Mouse (Mus musculus) G1E (cell line): ENCODE data around the gene Ccdc85c.

ENCODE experiments used
- CTCF ChIP-seq: IDR thresholded peaks from 2 replicates; pipeline ENCODE4 v1.5.1; 2012; ENCODE audit warnings: low read depth, low read length, inconsistent platforms, mixed read lengths
- GATA1 ChIP-seq: IDR thresholded peaks from 2 replicates; pipeline ENCODE4 v1.6.1; 2012; ENCODE audit warnings: borderline replicate concordance, low read length, inconsistent platforms, mixed read lengths
- GATA2 ChIP-seq: IDR thresholded peaks from 2 replicates; pipeline ENCODE4 v1.6.1; 2012; ENCODE audit warnings: low read depth, low read length, inconsistent platforms, borderline replicate concordance
- TAL1 ChIP-seq: conservative IDR thresholded peaks from 2 replicates; pipeline ENCODE4 v1.6.1; 2012; ENCODE audit warnings: low read depth, low read length, inconsistent platforms, mixed read lengths

DNA sequence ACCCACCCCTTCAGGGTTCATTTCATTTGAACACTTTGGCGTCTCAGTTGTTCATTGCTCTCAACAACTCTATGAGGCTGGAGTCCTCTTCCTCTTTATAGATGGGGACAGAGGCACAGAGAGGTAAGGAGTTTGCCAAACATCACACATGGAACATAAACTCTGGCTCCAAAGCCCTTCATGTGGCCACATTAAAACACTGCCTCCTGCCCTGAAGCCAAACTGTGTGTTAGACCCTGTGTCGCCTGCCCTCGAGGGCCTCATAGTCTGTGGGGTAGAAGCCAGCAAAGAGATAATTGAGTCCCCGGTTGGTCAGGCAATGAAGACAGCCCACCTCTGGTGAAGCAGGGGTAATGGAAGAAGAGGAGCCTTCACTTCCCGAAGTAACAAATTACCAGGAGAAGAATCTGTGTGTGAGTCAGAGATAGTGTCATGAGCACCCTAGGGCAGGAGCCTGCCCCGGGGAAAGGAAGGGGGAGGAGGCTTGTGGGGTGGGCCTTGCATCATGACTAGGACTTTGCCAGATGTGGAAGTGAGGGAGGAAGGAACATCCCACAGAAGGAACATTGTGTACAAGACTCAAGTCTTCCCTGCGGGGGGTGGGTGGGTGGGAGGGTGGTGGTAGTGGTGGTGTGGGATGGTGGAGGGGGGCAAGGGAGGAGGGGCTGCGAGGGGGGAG is 34.0 kb upstream of the Ccdc85c start:
- TF ChIP-seq CTCF (no peak), GATA1 (no peak), GATA2 (no peak), TAL1 (no peak)
